Mouse (Mus musculus): Measurements from ENCODE around the gene Elk4.
A peak's percentile ranks its signal among the peaks of the same experiment; 100 is the strongest.

Gene Elk4

GRCm38 (mm10) chr1:132065001-132065400, 57.6 kb downstream of the Elk4 start:
- DNase-seq (ENCODE audit: low spot score in 2 of 2), result no peak

DNA sequence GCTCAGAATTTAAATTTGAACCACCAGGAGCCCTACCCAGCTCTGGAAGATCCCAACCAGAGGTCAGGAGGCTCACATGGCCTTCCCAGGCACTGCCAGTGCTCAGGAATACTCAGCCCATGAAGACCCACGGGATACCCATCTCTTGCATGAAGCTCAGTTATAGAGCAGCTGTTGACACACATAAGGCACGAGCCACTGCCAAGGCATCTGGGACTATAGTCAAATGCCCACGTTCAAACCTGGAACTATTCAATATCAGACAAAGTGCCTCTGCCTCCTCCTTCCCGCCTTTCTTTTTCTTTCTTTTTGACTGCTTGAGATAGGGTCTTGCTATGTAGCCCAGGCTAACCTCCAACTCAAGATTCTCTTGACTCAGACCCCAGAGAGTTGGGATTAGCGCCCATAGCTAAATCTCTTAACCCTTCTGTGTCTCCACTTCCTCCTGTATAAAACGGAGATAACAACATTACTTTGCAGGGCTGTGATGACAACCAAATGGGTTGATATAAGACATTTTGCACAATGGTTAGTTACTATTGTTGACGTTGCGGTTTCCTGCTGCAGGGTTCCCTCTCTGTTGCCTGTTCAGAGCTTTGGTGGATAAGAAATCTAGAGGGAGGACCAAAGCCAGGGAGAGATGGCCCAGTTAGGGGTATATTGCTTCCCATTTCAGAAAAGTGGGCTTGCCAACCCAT, 58.2 kb downstream of the Elk4 start:
- DNase-seq (ENCODE audit: low spot score in 2 of 2), result no peak

DNA sequence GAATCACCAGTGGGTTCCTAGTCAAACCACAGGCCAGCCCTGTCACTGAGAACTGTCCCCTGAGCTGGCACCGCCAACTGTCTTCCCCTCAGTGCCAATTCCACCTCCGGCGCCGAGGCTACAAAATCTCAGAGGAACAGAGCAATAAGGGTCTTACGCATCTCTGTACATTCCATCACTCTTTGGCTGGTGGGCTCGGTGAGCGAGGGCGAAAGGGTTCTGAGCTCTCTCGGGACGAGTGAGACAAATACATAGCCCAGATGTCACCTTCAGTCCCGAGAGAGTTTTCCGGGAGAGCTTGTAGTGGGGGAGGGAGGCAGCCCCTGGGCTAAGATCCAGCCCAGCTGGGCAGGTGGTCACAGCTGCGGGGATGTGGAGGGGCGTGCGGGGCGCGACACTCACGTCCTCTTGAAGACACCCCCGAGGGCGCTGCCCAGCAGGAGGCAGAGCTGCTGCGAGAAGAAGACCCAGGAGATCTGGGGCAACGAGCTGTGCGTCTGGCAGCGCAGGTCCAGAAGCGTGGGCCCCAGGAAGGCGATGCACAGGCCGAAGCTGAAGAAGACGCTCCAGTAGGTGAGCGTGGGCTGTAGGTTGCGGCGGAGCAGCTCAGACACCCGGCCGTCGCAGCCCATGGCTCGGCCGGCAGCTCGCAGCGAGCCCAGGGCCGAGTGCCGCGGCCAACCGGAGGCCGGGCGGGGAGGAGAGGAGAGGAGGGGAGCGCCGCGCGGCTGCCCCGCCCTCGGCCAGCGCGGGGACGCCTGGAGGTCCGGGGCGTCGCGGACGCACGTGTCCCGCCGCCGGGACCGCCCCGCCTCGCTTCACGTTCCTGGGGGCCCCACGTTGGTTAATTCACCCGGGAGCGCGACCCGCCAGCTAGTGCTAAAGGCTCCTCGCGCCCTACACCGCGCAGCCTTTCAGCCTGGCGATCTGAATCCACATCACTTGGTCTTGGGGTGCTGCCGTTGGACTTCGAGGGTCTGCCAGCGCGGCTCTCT, 60.2 kb downstream of the Elk4 start, which contains the start of gene Mfsd4a:
TSS of gene Mfsd4a (minus strand) at position 802 of the 995 bp plus-strand sequence.
- peak in 1 of 2 experiments; percentile 24 for DNase-seq (ENCODE audit: low spot score in 2 of 2)

GRCm38 (mm10) chr1:132069436-132069835, 62.0 kb downstream of the Elk4 start:
- no peak for DNase-seq (ENCODE audit: low spot score in 2 of 2)

- no peak for DNase-seq (ENCODE audit: low spot score in 2 of 2)
These were observed 63.3 kb downstream of the Elk4 start for GRCm38 (mm10) chr1:132070659-132071058.

- no peak for DNase-seq (ENCODE audit: low spot score in 2 of 2)
These were observed 68.2 kb downstream of the Elk4 start for GRCm38 (mm10) chr1:132075576-132075975.

DNA sequence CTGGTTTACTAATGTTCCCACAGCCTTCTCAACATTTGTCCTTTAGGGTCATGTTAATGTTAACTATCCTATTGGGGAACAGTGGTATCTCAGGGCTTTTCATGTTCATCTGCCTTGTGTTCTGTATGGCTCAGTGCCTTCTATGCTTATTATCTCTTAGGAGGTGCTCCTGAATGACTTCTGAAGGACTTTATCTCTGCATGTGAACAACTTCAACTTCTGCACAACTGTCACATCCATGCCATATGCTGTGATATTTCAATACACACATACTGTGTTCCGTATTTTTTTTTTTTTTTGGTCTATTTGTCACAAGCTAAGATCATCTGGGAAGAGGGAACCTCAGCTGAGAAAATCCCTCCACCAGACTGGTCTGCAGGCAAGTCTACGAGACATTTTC, 71.0 kb downstream of the Elk4 start:
- DNase-seq (ENCODE audit: low spot score in 2 of 2), result no peak
